In the genomic region with DNA sequence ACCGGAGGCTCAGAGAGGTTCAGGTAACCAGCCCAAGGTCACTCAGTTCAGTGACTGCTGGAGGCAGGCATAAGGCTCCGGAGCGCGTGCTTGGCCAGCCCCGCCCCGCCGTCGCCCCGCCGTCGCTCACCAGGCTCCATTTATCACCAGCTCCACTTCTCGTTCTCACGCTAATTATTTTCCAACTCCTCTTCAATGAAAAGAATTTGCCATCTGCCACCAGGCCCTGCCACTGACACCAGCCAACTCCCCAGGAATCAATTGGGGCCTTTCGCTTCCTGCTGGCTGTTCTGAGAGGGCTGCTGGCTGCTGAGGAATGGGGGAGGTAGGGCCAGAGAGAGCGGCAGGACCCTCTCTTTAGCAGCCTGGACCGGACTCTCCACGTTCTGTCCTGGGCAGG, we compare ENCODE assay signal across 8 mouse cellular contexts. TPM values are rescaled to one million over a fixed set of nuclear protein-coding genes. Genes with fewer than 3 reads are reported as not detected.
A peak's percentile ranks its signal among the peaks of the same experiment; 100 is the strongest.
DNase-seq lines count a peak whose midpoint lies in the region; ATAC-seq lines count a peak whose summit lies in the region.

No protein-coding gene starts in this region.

- no peak for ATAC-seq in erythroid progenitor cell, adult 5-6 weeks (replicated peaks; ENCODE audit: low FRiP score, poor library complexity, severe bottlenecking)

- peak; percentile 56 to 65 for DNase-seq in right cerebral cortex, postnatal 10 days (ENCODE audit: low spot score in 2 of 2)
- DNase-seq in right cerebral cortex, adult 18-20 months, result no peak
- DNase-seq in embryo, embryonic 9.5 days (ENCODE audit: extremely low spot score), result peak; percentile 50
- DNase-seq in kidney, adult 18-20 months, result peak; percentile 63
- peak; percentile 45 for DNase-seq in lung, postnatal 36 days
- DNase-seq in thymus, adult 18-20 months, result no peak
- no peak for DNase-seq in right cerebral cortex, postnatal 36 days (ENCODE audit: low spot score in 2 of 2)

RNA-seq across cellular contexts. Expression of a gene that starts 27.3 kb away (rescaled TPM):
- not detected in 2 replicates for total RNA-seq in erythroid progenitor cell, adult 5-6 weeks (2015; ENCODE audit: low replicate concordance)
- not detected in 2 replicates for total RNA-seq in erythroid progenitor cell, adult 5-6 weeks (2017; ENCODE audit: low replicate concordance)

RNA-seq across cellular contexts. Expression of a gene that starts 36.8 kb away (rescaled TPM):
- not detected in 2 replicates for total RNA-seq in erythroid progenitor cell, adult 5-6 weeks (2015; ENCODE audit: low replicate concordance)
- total RNA-seq in erythroid progenitor cell, adult 5-6 weeks (2017; ENCODE audit: low replicate concordance), result not detected in 2 replicates

Comparison
In these comparisons a context has a peak if more than half of its experiments do, and no peak if none do; other contexts are left out.
1. DNase-seq: peak in right cerebral cortex, postnatal 10 days (2 of 2), embryo, embryonic 9.5 days (single experiment), kidney, adult 18-20 months (single experiment) and lung, postnatal 36 days (single experiment); none in right cerebral cortex, adult 18-20 months (single experiment), thymus, adult 18-20 months (0 of 2) and right cerebral cortex, postnatal 36 days (0 of 2).